Mouse (Mus musculus) ES-Bruce4 (cell line): Measurements from ENCODE around the gene Twnk. TPM values are rescaled to one million over a fixed set of nuclear protein-coding genes. Genes with fewer than 3 reads are reported as not detected.

Experiments
- H3K27ac ChIP-seq: 2 replicates; pipeline ENCODE4 v1.5.1; 2012; ENCODE audit warnings: low read length, inconsistent platforms; ENCODE audit not compliant: insufficient read depth
- H3K27me3 ChIP-seq: 2 replicates; pipeline ENCODE4 v1.6.1; 2012; ENCODE audit warnings: mild to moderate bottlenecking, low read length, inconsistent platforms; ENCODE audit not compliant: control insufficient read depth, poor library complexity, insufficient read depth, severe bottlenecking
- H3K36me3 ChIP-seq: 2 replicates; pipeline ENCODE4 v1.6.1; 2012; ENCODE audit warnings: inconsistent platforms, mild to moderate bottlenecking, low read length, moderate library complexity; ENCODE audit not compliant: control insufficient read depth, poor library complexity, insufficient read depth, severe bottlenecking
- H3K4me1 ChIP-seq: one replicate; pipeline ENCODE4 v1.8.1; 2011; ENCODE audit warnings: low read length; ENCODE audit not compliant: control insufficient read depth, insufficient read depth
- H3K4me3 ChIP-seq: 2 replicates; pipeline ENCODE4 v1.5.1; 2011; ENCODE audit warnings: low read depth, mild to moderate bottlenecking, low read length
- H3K9ac ChIP-seq: 2 replicates; pipeline ENCODE4 v1.6.1; 2012; ENCODE audit warnings: low read depth, mild to moderate bottlenecking, inconsistent platforms; ENCODE audit not compliant: poor library complexity, severe bottlenecking
- H3K9me3 ChIP-seq: replicated peaks from 2 replicates; pipeline ENCODE4 v1.6.1; 2012; ENCODE audit warnings: mild to moderate bottlenecking, low read length, inconsistent platforms; ENCODE audit not compliant: control insufficient read depth, poor library complexity, insufficient read depth, severe bottlenecking
- CTCF ChIP-seq: IDR thresholded peaks from one replicate; pipeline ENCODE4 v1.8.1; 2011; ENCODE audit warnings: low read depth, low read length
- EP300 ChIP-seq: IDR thresholded peaks from 2 replicates; pipeline ENCODE4 v1.6.1; 2011; ENCODE audit warnings: low read depth, low read length; ENCODE audit not compliant: insufficient read depth
- POLR2A ChIP-seq: IDR thresholded peaks from one replicate; pipeline ENCODE4 v1.8.1; 2011; ENCODE audit warnings: low read length; ENCODE audit not compliant: insufficient read depth
- polyA plus RNA-seq: library from polyadenylated mRNA; stranded (reverse); fragments of >200 nt; gene quantifications from 2 replicates; pipeline ENCODE4 v1.2.4, GENCODE M21; 2011; ENCODE audit warnings: low read depth; ENCODE audit not compliant: missing spikeins, insufficient read depth, insufficient read length

Gene Twnk
- polyA plus RNA-seq, 1 experiment, result 24.5 TPM

- no peaks in the 10 kb centered on the region for H3K27me3 ChIP-seq
- TF ChIP-seq POLR2A (no peak), CTCF (peak; percentile 38)
- H3K4me1 ChIP-seq, result peaks cover 3% of the 10 kb centered on the region
- H3K4me3 ChIP-seq, result no peak overlapping the region
- H3K36me3 ChIP-seq, result no peaks in the 10 kb centered on the region
- no peaks in the 10 kb centered on the region for H3K9me3 ChIP-seq
- no peak overlapping the region for H3K9ac ChIP-seq
- H3K27ac ChIP-seq, result no peak overlapping the region
Measured at GRCm38 (mm10) chr19:45056364-45056763, 50.9 kb downstream of the Twnk start.

- TF ChIP-seq EP300 (no peak), CTCF (no peak), POLR2A (no peak)
- Histone ChIP-seq H3K9ac (peak overlapping the region; percentile 87; the same call in 1 of the 2 replicates), H3K27me3 (no peaks in the 10 kb centered on the region), H3K9me3 (no peaks in the 10 kb centered on the region), H3K36me3 (no peaks in the 10 kb centered on the region), H3K4me3 (no peak overlapping the region), H3K27ac (peak overlapping the region; percentile 70; the same call in 1 of the 2 replicates), H3K4me1 (peaks cover 3% of the 10 kb centered on the region)
Measured at GRCm38 (mm10) chr19:45056908-45057698, 51.6 kb downstream of the Twnk start.

- H3K27ac ChIP-seq, result peak overlapping the region; percentile 70
- H3K27me3 ChIP-seq, result no peaks in the 10 kb centered on the region
- H3K9me3 ChIP-seq, result no peaks in the 10 kb centered on the region
- peaks cover 3% of the 10 kb centered on the region for H3K4me1 ChIP-seq
- peak overlapping the region; percentile 87 for H3K9ac ChIP-seq
- peak overlapping the region; percentile 66 for H3K4me3 ChIP-seq
- H3K36me3 ChIP-seq, result no peaks in the 10 kb centered on the region
- TF ChIP-seq CTCF (no peak), EP300 (no peak), POLR2A (no peak)
Measured at GRCm38 (mm10) chr19:45057724-45058112, 52.3 kb downstream of the Twnk start.

GRCm38 (mm10) chr19:45058113-45058839, 52.8 kb downstream of the Twnk start:
- TF ChIP-seq CTCF, result no peak
- TF ChIP-seq POLR2A, result peak; percentile 56
- Histone ChIP-seq H3K4me1 (peaks cover 3% of the 10 kb centered on the region), H3K36me3 (no peaks in the 10 kb centered on the region), H3K9ac (peak overlapping the region; percentile 87), H3K9me3 (no peaks in the 10 kb centered on the region), H3K27me3 (no peaks in the 10 kb centered on the region), H3K4me3 (peak overlapping the region; percentile 98), H3K27ac (peak overlapping the region; percentile 96)

GRCm38 (mm10) chr19:45058841-45059240, 53.4 kb downstream of the Twnk start:
- Histone ChIP-seq H3K9me3 (no peaks in the 10 kb centered on the region), H3K36me3 (no peaks in the 10 kb centered on the region), H3K4me3 (peak overlapping the region; percentile 98), H3K9ac (peak overlapping the region; percentile 87), H3K27ac (peak overlapping the region; percentile 96), H3K4me1 (peaks cover 3% of the 10 kb centered on the region), H3K27me3 (no peaks in the 10 kb centered on the region)
- no peak for TF ChIP-seq EP300

Other genes starting within 250 kb of the Twnk start
- gene Pax2, start 249.6 kb upstream of the Twnk start, polyA plus RNA-seq, result not detected in 2 replicates
- 53.1 and 57.2 TPM in 2 replicates for gene Slf2, start 74.5 kb upstream of the Twnk start, polyA plus RNA-seq
- gene Sema4g, start 16.6 kb upstream of the Twnk start, polyA plus RNA-seq, result 15.7 and 24.6 TPM in 2 replicates
- 32.5 and 34.0 TPM in 2 replicates for gene Mrpl43, start 779 bp downstream of the Twnk start, polyA plus RNA-seq
- 39.9 and 48.2 TPM in 2 replicates for gene Lzts2, start 8.8 kb downstream of the Twnk start, polyA plus RNA-seq
- 0.97 and 1.3 TPM in 2 replicates for gene Pdzd7, start 40.1 kb downstream of the Twnk start, polyA plus RNA-seq
- gene Sfxn3, start 41.8 kb downstream of the Twnk start, polyA plus RNA-seq, result 13.4 and 15.6 TPM in 2 replicates
- 0.67 and 0.85 TPM in 2 replicates for gene Kazald1, start 69.6 kb downstream of the Twnk start, polyA plus RNA-seq
- gene Tlx1, start 145.0 kb downstream of the Twnk start, polyA plus RNA-seq, result not detected in 2 replicates
- not detected in 2 replicates for gene Lbx1, start 230.1 kb downstream of the Twnk start, polyA plus RNA-seq